Mouse (Mus musculus): Measurements from ENCODE around the gene Tmtc1. TPM values are rescaled to one million over a fixed set of nuclear protein-coding genes. Genes with fewer than 3 reads are reported as not detected.

Gene Tmtc1
- total and polyA plus RNA-seq, 3 experiments: 6.4 to 14.3 (median 9.8) TPM

DNA sequence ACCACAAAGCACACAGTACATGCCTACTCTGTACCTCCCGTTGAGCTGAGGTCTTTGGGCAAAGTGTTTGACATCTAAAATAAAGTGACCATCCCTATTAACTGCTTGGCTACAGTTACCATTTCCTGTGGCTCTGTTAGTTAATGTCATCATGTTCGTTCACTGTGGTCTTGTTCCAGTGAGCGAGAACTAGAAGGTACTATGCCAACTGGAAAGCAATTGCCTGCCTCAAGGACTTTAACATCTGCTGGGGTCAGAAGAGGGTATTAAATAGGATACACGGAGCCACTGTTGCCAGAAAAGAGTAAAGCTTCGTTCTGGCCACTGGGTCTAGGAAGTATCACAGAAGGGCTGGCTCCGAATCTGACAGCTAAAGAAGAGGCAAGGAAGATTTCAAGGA lies 23.8 kb downstream of the Tmtc1 start:
- no peak for DNase-seq

DNA sequence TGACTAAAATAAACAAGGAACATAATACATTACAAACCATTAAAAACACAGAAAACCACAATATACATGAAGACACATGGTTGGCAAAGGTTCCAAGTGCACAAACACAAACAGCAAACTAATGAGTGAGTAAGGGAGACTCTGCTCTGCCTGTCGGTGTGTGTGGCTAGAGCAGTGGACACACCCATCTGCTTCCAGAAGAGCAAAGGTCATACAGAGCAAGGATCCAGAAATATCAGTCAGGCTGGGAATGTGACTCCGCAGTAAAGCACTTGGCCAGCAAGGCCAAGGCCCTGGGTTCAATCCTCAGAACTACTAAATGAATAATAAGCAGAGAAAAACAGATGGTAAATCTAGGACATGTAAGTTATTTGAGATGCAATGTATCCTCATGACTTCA lies 27.6 kb downstream of the Tmtc1 start:
- DNase-seq: no peak

DNA sequence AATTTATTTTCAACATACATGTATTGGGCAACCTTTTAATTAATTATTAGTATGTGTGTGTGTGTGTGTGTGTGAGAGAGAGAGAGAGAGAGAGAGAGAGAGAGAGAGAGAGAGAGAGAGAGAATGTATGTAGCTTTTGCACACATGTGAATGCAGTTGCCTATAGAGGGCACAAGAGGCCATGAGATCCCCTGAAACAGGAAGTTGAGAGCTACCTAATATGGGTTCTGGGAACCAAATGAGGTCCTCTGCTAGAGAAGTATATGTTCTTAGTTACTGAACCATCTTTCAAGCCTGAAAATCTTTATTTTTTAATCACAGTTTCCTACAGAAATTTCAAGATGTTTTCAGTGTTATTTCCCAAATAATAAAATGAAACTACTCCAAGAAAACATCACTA lies 30.6 kb downstream of the Tmtc1 start:
- no peak for DNase-seq

DNA sequence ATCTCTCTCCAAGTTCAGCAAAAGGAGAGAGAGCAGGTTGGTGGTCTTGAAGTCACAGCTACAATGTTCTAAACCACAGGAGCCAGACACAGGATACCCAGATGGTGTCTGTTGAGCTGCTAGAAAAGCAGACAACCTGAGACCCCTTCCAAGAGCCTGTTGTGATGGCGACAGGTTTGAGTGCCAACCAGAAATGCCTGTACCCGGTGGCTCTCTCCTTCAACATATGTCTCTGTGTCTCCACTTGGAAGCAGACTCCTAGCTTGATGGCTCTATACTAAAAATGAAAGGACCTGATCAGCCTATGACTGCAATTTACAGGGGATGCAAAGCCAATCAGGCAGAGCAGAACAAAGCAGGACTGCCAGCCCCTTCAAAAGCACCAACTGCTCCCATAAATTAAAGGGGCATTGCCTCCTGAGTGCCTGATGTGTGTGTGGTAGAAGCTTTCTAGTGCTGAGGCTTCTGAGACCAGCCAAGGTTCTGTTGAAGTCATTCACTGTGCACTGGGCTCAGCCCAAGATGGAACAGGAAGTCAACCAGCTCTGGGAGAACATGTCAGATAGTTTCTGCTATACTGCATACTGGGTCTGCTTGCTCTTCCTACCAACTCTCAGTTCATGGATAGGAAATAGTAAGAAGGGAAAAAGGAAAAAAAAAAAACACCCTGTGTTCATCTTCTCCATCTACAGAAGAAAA lies 37.2 kb downstream of the Tmtc1 start:
- no peak for DNase-seq

DNA sequence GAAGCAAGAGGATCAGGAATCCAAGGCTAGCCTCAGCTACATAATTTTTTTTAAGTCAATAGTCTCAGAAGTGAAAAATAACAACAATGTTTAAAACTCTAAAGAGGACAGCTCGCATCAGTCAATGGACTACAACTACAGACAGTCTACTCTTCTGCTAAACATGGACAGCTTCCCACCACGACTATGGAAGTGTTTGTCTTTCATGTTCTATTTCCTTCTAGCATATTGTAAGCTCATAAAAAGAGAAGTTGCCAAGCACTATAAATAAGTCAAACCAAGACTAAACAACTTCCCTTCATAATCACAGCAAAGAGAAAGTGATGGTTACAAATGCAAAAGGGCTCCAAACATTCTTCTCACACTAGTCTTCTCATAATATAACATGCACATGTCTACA lies 38.6 kb downstream of the Tmtc1 start:
- no peak for DNase-seq

DNA sequence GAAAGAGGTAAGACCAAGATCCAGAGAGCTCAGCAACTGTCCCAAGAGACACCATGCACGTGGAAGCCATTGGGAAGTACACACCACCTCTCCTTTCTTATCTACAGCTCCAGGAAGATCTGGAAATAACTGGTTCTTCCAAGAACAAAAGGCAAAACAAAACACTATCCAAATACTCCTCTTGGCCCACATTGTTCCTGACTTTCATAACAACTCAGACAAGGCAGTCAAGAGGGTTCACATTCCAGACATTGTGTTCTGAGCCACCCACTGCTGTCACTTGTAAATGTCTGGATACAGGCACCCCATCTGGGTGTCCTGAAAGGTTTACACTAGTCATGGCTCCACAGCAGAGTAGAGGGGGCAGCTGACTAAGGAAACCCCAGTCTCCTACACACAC lies 39.7 kb downstream of the Tmtc1 start:
- peak; percentile 10 for DNase-seq

DNA sequence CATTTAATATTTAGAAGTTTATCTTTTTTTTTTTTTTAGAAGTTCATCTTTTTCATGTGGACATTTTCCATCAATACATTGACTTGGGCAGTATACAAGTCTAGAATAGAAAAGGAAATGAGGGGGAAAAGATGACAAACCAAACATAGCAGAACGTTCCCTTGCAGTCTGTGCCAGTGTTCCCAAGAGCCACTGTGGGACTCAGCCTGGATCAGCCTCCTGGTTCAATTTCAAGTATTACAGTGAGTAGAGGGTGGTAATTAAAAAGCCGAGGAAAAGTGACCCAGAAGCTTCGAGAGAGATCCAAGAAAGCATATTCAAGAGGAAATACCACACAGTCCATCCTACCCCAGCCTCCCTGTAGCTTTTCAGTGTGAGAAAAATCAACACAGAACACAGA lies 40.4 kb downstream of the Tmtc1 start:
- no peak for DNase-seq

DNA sequence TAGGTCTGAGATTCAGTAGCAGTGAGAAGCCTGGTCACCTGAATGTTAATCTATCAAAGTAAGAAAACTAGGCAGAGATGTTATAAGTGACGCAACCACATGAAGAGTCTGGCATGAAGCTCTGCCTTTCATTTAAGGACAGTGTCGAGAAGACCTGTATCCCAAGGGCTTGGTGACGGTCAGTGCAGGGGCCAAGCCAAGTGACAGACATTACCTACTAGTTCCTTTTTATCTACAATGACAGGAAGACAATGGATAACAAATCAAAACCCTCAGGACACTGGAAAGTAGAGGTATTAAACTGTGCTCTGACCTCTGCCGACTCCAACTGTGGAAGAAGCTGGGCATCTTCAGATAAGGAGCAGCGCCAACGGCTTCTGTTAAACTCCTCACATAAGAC lies 43.2 kb downstream of the Tmtc1 start:
- no peak for DNase-seq

DNA sequence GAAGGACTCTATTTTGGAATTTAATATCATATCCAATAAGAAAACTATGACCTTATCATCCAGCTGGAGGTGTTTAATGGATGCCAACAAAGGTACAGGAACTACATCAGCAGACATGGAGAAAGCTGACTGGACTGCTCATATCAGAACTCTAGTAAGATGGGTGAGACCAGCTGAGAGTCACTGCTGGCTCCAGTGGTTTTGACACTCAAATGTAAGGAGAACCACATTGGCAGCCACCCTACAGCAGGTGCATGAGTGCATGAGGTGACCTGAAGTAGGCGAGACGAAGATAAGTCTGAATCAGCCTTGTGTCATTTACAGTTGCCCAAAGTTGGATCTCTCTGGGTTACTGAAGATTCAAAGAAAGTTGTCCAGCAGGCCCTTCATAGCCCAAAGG lies 44.6 kb downstream of the Tmtc1 start:
- no peak for DNase-seq

DNA sequence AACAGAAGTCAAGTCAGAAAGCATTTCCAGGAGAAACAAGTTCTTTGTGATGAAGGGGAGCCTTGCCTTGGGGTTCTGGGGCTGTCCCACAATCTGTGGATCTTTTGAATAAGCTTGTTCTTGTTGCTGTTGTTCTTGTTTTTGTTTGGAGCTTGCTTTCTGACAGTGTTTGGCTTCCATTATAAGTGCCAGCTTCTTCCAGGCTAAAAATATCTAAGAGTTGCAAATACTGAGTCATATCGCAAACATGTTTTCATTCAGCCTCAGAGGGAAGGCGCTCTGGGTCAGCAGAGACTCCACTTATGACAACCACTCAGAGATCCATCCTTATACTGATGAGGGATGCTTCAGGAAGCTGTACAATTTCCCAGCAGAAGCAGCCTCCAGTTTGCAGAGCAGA lies 45.3 kb downstream of the Tmtc1 start:
- peak; percentile 22 for DNase-seq

DNA sequence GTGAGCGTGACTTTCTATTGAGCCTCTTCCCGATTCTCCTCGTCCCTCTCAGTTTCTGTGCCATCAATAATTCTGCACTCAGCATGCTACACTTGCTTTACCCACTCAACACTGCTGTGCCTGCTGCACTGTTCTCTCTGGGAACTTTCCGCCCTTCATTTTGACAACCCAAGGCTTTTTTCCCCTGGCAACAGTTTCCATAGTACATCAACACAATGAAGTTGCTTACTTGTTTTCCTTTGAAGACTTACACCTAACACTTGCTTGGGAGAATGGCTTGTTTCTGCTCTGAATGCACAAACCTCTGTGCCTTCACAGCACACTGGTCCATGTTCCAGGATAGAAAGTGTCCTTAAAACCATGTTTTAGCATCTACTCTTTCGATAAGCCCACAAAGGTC lies 46.9 kb downstream of the Tmtc1 start:
- DNase-seq: peak; percentile 61

DNA sequence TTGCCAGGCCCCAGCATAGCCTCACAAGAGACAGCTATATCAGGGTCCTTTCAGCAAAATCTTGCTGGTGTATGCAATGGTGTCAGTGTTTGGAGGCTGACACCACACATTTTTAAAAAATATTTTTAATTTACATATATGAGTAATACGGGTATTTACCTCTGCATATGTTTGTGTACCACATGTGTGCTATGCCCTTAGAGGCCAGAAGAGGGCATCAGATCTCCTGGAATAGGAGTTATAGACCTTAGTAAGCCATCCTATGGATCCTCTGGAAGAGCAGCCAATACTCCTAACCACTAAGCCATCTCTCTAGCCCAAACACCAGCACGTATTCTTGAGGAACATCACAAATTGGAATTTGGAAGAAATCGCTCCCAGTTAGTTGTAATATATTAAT lies 48.9 kb downstream of the Tmtc1 start:
- DNase-seq: no peak

DNA sequence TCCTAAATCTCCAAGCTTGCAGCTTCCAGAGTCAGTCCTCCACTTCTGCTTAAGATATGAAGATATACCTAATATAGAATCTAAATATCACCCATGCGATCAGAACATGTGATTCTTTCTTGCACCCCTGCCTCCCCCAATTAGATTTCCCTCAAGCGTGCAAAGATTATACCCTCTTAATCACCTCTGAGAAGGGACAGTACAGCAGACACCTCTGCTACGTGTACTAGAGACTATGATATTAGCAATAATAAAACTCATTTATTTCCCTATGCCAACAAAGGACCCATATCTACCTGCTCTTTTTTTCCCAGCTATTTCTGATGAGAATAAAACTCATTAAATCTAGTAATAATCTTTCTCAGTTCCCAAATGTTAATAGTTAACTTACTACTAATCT lies 49.9 kb downstream of the Tmtc1 start:
- no peak for DNase-seq

DNA sequence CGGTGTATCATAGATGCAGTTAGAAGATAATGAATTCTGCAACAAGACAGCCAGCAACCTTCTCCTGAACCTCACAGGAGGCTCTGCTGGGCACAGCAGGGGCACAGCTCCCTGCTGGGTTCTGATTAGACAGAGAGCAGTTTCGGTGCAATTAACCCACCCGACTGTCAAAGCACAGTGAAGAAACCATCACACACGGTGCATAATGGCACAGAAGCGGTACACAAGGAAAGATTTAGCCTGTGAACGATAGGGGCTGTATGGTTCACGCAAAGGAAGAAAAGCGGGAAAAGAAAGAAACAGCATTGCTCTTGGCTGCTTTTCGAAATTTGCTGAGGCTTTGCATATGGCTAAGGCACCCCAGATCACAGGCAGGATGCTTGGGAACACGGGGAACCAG lies 52.0 kb downstream of the Tmtc1 start:
- no peak for DNase-seq

DNA sequence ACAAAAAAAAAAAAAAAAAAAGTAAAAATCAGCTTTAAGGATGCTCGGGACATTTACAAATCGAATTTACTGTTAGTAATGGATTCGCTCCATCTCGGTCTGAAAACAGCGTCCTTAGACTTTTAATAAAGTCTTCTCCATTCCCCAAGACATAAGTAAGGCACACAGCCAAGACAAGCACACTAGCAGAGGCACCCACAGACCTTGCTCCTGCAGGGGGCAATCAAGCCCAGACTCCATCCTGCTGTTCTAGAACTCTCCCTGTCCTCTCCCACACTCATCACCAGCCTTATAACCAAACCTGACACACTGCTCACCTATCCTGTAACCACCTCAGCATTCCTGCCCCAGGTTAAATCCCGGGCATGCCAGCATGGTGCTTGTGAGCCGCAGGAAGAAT lies 52.9 kb downstream of the Tmtc1 start:
- peak; percentile 28 for DNase-seq

DNA sequence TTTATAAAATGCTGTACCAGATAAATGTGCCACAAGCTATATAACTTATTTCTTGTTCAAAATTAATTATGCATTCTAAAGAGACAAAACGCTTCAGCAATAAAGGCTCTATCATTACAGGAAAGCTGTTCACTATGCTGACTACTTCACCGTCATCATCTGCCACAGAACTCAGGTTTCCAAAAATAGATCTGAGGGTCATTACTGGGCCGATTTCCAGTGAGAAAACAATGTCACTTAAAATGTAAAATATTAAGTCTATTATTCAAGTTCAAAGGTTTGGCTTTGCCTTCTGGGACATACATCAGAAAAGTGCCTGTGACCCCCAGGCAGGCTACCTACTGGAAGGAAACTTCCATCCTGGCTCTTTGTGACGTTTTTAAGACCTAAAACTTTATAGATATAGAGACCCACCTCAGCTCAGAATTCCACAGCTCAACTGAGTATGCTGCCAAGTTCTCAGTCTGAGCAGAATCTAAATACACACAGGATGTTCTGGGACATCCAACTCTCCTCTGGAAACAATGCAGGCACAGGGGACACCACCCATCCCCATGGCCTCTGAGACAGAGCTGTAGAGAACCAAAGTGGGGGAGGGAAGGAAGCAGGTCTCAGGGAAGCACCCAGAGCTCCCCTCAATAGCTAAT lies 53.4 kb downstream of the Tmtc1 start:
- peak; percentile 34 for DNase-seq

DNA sequence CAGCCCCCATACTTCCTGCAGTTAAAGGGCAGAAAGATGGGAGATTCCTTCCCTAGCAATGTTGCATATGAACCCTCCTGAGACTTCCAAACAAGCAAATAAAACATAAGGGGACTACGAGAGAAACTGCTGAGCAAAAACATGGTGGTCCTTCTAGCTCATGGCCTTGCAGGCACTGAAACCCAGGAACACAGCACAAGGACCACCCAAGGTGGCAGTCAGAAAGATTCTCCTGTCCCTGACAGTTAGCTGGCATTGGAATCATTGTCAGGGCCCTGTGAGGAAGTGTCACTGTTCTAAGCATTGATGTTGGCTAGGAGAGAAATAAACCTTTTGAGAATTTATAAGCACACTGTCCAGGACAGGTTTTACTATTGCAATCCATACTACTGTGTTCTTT lies 56.2 kb downstream of the Tmtc1 start:
- no peak for DNase-seq

DNA sequence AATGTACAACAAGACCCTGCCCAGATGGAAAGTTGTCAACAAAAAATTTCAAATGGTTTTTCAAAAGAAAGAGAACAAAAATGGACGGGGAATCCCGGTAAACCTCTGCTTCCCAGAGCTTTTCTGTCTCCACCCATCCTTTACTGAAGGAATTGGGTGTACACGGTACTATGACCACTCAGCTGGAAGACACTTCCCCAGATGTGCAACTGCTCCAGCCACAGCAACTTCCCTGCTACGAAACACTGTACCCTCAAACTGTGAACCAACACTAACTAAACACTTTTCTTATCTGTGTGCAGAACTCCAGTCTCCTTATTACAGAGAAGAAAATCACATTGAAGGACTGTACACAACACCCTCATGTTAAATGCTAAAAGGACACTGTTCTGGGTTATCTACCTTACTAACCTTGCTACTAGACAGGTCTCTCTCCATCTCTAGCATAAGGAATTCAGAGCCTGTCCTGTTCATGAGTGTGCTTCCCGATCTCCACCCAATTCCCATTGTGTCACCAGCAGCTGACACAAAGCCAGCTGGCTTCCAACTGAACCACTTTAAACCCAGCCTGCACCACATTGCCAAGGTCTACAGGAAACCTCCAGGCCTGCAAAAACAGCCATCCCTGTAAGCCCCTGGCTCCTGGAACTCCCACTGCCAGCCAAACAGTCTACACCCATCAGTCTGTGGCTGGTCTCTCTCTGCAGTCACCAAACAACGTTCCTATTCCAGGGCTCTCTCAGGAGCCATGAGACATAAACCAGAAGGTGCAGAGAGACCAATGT lies 59.9 kb downstream of the Tmtc1 start:
- DNase-seq: peak; percentile 75

DNA sequence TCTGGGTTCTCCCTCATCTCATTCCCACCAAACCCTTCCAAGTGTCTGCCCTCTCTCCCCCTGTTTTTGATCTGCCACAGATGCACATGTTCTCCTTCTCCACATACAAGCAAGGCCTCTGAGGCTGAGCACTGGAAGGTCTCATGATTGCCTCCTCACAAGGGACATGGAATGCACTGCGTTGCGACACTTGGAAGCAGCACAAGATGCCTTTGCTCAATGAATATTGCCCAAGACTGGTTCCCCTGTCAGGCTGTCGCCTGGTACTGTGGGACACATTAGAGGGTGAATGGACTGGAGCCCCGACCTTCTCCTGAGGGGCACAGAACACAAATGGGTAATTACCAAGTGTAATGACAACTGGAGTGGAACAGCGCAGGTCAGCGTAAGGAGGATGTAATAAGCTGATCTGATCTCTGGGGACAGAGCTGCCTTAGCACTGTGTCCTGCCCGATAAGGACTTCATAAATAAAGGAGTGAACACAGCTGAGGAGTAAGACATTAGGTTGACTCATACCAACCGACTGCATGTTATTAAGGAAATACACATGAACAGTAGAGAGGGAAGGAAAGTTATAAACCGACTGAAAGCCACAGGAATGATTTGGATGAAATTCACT lies 62.9 kb downstream of the Tmtc1 start:
- peak; percentile 50 for DNase-seq

DNA sequence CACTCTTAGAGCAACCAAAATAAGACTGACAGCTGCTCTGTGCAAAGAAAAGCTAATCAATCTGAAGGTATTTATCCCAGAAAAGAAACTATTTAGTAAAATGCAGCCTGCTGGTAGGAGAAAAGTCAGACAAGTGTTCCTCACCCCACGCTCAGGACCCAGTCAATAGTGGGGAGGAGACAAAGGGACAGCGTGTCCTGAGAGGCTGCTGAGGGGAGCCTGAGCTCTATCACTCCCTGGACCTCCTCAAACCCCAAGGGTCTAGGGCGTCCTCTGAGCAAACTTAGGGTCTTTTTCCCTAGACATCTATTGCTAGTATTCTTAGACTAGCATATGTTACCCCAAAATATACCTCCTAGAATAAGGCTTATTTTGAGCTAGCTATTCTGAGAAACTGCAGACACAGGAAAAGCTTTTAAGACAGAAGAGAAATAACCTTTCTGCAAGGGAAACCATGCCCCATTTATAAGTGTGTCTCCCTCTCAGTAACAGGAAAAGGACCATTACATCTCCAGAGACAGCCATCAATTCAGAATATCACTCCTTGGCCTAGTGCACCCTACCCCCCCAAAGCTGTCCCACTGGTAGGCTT lies 68.5 kb downstream of the Tmtc1 start:
- DNase-seq: no peak

DNA sequence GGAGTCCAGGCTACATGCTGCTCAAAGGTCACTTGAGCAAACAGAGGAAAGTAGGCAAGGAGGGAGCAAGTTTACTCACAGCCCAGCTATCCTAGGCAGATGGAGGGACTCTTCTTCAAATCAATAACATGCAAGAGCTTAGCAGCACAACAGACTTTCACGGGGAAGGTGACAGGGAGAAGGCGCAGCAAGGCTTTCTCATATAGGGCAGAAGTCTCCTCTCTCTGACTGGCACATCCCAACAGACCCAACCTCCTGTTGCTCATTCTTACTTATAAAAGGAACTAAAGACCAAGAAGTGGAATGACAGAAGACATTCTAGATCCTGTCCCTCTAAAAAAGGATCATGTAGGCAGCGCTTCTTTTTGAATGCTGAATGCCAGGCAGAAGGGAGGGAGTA lies 69.2 kb downstream of the Tmtc1 start:
- DNase-seq: no peak

DNA sequence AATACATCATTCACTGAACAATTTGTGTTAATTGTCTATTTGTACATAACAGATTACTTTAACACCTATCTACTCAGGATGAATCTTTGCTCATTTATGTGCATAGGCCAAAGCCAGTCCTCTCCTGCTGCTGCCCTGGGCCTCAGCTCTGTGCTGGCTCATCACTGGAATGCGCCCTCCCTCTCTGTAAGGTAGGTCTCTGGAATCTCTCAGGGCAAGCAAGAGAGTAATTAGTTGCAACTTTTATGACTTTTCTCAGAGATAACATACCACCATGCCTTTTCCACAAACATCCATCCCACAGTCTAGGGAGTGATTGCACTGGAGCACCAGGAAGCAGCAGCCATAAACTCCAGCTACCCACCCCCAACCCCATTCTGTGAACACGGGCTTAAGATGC lies 70.7 kb downstream of the Tmtc1 start:
- no peak for DNase-seq

DNA sequence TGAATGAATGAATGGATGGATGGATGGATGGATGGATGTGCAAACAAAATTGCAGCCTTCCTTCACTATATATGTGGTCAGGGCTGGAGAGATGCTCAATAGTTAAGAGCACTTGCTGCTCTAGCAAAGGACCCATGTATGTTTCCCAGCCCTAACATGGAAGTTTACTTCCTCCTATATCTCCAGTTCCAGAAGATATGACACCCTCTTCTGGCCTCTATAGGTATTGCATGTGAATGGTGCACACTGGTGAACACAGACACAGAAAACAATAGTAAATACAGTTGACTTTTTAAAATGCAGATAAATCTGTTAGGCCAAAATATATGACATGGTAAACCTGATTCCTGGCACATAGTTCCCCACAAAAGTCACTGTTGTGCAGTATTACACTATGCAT lies 73.0 kb downstream of the Tmtc1 start:
- no peak for DNase-seq

Data from adrenal gland, adult 2 months (tissue).